Mouse (Mus musculus) erythroblast, embryonic 14.5 days (primary cell): ENCODE measurements around the gene Odf4.

Source experiments
- GATA1 ChIP-seq: IDR thresholded peaks from 2 replicates; pipeline ENCODE4 v1.6.1; 2012; ENCODE audit warnings: low read length, inconsistent platforms, mixed read lengths
- TAL1 ChIP-seq: IDR thresholded peaks from 3 replicates; pipeline ENCODE4 v1.6.1; 2012; ENCODE audit warnings: low read length, inconsistent platforms, mixed read lengths

DNA sequence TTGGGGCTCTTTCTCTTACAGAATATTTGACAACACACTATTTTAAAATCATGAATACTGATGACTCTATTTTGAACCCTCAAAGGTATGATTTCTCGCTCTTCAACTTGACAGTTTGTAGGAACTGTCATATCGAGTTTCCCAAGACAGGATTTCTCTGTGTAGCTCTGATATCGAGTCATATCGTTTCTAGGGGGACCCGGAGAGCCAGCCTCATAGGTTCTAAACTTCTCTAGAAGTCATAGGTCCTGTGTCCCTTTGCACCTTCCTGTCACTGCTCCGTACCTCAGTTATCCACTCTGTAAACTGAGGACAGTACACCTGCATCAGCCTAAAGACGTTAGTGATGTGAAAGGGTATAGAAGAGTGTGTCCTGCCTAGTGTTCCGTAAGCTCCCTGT lies 27.1 kb downstream of the Odf4 start:
- TF ChIP-seq GATA1 (no peak), TAL1 (no peak)
